27 mouse cellular contexts compared by ENCODE assay signal in genomic region chr12:87212844-87213606, GRCm38 (mm10). TPM values are rescaled to one million over a fixed set of nuclear protein-coding genes. Genes with fewer than 3 reads are reported as not detected.
"Had no signal": no experiment of that assay in that cellular context is flagged by ENCODE, and none has a peak within 500 bp of the region (broad histone marks: within the 10 kb centered on the region; RNA-seq: fewer than 3 reads in every experiment).

No protein-coding gene starts in this region.

- H3K4me3 ChIP-seq: heart, adult 2 months; heart, embryonic 13.5 days; heart, embryonic 15.5 days; hindbrain, embryonic 10.5 days; hindbrain, embryonic 12.5 days; left cerebral cortex, adult 2 months; limb, embryonic 13.5 days; limb, embryonic 15.5 days; liver, embryonic 12.5 days had no signal

- H3K27me3 ChIP-seq: heart, embryonic 13.5 days; heart, embryonic 15.5 days; hindbrain, embryonic 12.5 days; limb, embryonic 13.5 days; limb, embryonic 15.5 days; liver, embryonic 12.5 days had no signal

- H3K9me3 ChIP-seq: heart, embryonic 13.5 days; heart, embryonic 15.5 days; hindbrain, embryonic 10.5 days; hindbrain, embryonic 12.5 days; limb, embryonic 13.5 days; limb, embryonic 15.5 days; liver, embryonic 12.5 days had no signal

- DNase-seq: gastrocnemius, postnatal 25 days; heart, adult 2 months; heart, postnatal 14 days; heart, postnatal 4 days; kidney, adult 18-20 months; kidney, adult 8-10 months; kidney, postnatal 10 days; kidney, postnatal 36 days; layer of hippocampus, adult 9-11 months; left cerebral cortex, postnatal 4 days had no signal

- H3K9ac ChIP-seq: heart, embryonic 13.5 days; heart, embryonic 15.5 days; hindbrain, embryonic 12.5 days; hindbrain, embryonic 14.5 days; limb, embryonic 13.5 days; limb, embryonic 15.5 days; liver, embryonic 12.5 days; liver, embryonic 14.5 days had no signal

- H3K4me2 ChIP-seq: heart, embryonic 11.5 days; heart, embryonic 13.5 days; heart, embryonic 15.5 days; hindbrain, embryonic 12.5 days; hindbrain, embryonic 14.5 days; limb, embryonic 13.5 days; limb, embryonic 15.5 days; liver, embryonic 12.5 days had no signal

- H3K36me3 ChIP-seq: heart, embryonic 13.5 days; heart, embryonic 15.5 days; hindbrain, embryonic 10.5 days; hindbrain, embryonic 12.5 days; limb, embryonic 13.5 days; limb, embryonic 15.5 days; liver, embryonic 12.5 days had no signal

- H3K4me1 ChIP-seq: heart, embryonic 13.5 days; heart, embryonic 15.5 days; hindbrain, embryonic 10.5 days; hindbrain, embryonic 12.5 days; limb, embryonic 13.5 days; limb, embryonic 15.5 days; liver, embryonic 12.5 days had no signal

- H3K27ac ChIP-seq: heart, adult 2 months; heart, embryonic 13.5 days; heart, embryonic 15.5 days; hindbrain, embryonic 10.5 days; hindbrain, embryonic 12.5 days; hindbrain, embryonic 14.5 days; left cerebral cortex, adult 2 months; limb, embryonic 13.5 days; limb, embryonic 15.5 days; liver, embryonic 12.5 days; liver, embryonic 14.5 days had no signal

- ATAC-seq: forebrain, embryonic 16.5 days; hindbrain, embryonic 16.5 days; inflammation-experienced regulatory T-cells, adult 6 months; liver, embryonic 12.5 days had no signal

RNA-seq across cellular contexts. Expression of gene Samd15, which starts 13.5 kb away (rescaled TPM):
- total RNA-seq: gastrocnemius, adult 8-10 months; gastrocnemius, postnatal 25 days; heart, adult 2 months; liver, adult 2 months had no signal
- polyA plus RNA-seq: liver, adult 2 months had no signal

RNA-seq across cellular contexts. Expression of gene Noxred1, which starts 25.5 kb away (rescaled TPM):
- total RNA-seq: granulocyte monocyte progenitor cell, adult 5-6 weeks; liver, adult 2 months had no signal
